Mouse (Mus musculus) midbrain, embryonic 11.5 days (tissue): ENCODE results near the gene Clpx. TPM values are rescaled to one million over a fixed set of nuclear protein-coding genes. Genes with fewer than 3 reads are reported as not detected.
"Not testable (repeated sequence)": the region's sequence is repeated elsewhere in the genome, so short reads cannot be mapped to it uniquely, and the experiment has no call there.

Source experiments
- ATAC-seq: fragments of 200-750 bp; cut with Nextera tagmentation; 2 replicates; pipeline ENCODE4 v1.8.0; 2017; ENCODE audit warnings: moderate TSS enrichment, moderate library complexity; ENCODE audit not compliant: low FRiP score
- DNase-seq: peaks from one replicate; pipeline ENCODE4 v3.0.0; 2015; ENCODE audit warnings: low spot score; ENCODE audit errors: missing footprints
- H3K27ac ChIP-seq: fragments of 300-500 bp; sonication (generic); 2 replicates; pipeline ENCODE4 v1.5.1; 2014; ENCODE audit warnings: low read depth, low read length
- H3K27me3 ChIP-seq: fragments of 300-500 bp; sonication (generic); 2 replicates; pipeline ENCODE4 v1.6.1; 2014; ENCODE audit warnings: mild to moderate bottlenecking, low read length, moderate library complexity, mixed read lengths; ENCODE audit not compliant: control insufficient read depth, insufficient read depth
- H3K36me3 ChIP-seq: fragments of 300-500 bp; sonication (generic); 2 replicates; pipeline ENCODE4 v1.6.1; 2014; ENCODE audit warnings: mild to moderate bottlenecking, low read length, moderate library complexity, mixed read lengths; ENCODE audit not compliant: control insufficient read depth, insufficient read depth
- H3K4me1 ChIP-seq: fragments of 300-500 bp; sonication (generic); 2 replicates; pipeline ENCODE4 v1.6.1; 2014; ENCODE audit warnings: low read length; ENCODE audit not compliant: control insufficient read depth, insufficient read depth
- H3K4me2 ChIP-seq: fragments of 300-500 bp; sonication (generic); 2 replicates; pipeline ENCODE4 v1.6.1; 2014; ENCODE audit warnings: mild to moderate bottlenecking, moderate library complexity
- H3K4me3 ChIP-seq: fragments of 300-500 bp; sonication (generic); 2 replicates; pipeline ENCODE4 v1.5.1; 2014; ENCODE audit warnings: low read depth, low read length
- H3K9ac ChIP-seq: fragments of 300-500 bp; sonication (generic); 2 replicates; pipeline ENCODE4 v1.6.1; 2014; ENCODE audit warnings: low read length
- H3K9me3 ChIP-seq: fragments of 300-500 bp; sonication (generic); 2 replicates; pipeline ENCODE4 v1.6.1; 2016; ENCODE audit warnings: low read length; ENCODE audit not compliant: control insufficient read depth
- WGBS: fragments of 180-500 bp; shearing (Covaris S2); extraction: QIAGEN DNeasy Blood & Tissue Kit; methylation state at CpG from one replicate; pipeline ENCODE4 v1.1.7; 2014; 5-methylcytosine and 5-hydroxymethylcytosine counted together
- polyA plus RNA-seq: library from polyadenylated mRNA; unstranded; fragments of >200 nt; fragmentation: Nextera tagmentation; extraction: Ambion mirVana; gene quantifications from 2 replicates; pipeline ENCODE4 v1.2.1, GENCODE M21; 2014

The Clpx gene
- polyA plus RNA-seq, 1 experiment from 2014 or later, result 45.8 TPM

- H3K4me1 ChIP-seq, result no peaks in the 10 kb centered on the region
- no peak overlapping the region for H3K27ac ChIP-seq
- H3K36me3 ChIP-seq, result no peaks in the 10 kb centered on the region
- WGBS, result 2% methylated on average over 3 of the region's 3 CpGs
- DNase-seq (peak; percentile 89), ATAC-seq (no peak)
- no peaks in the 10 kb centered on the region for H3K27me3 ChIP-seq
- no peak overlapping the region for H3K9ac ChIP-seq
- H3K4me3 ChIP-seq, result no peak overlapping the region
- no peaks in the 10 kb centered on the region for H3K9me3 ChIP-seq
- H3K4me2 ChIP-seq, result no peak overlapping the region
These were observed 10.8 kb upstream of the Clpx start for GRCm38 (mm10) chr9:65283301-65283700.

- not testable (repeated sequence) for DNase-seq, ATAC-seq, H3K27ac ChIP-seq, H3K36me3 ChIP-seq, H3K4me3 ChIP-seq, H3K4me2 ChIP-seq, H3K9me3 ChIP-seq, H3K27me3 ChIP-seq, H3K4me1 ChIP-seq, H3K9ac ChIP-seq
- WGBS, result 88% methylated on average over 5 of the region's 5 CpGs
These were observed 5.8 kb upstream of the Clpx start for GRCm38 (mm10) chr9:65288252-65288651.

GRCm38 (mm10) chr9:65289988-65290387 lies 4.1 kb upstream of the Clpx start:
- no peak overlapping the region for H3K9ac ChIP-seq
- H3K4me2 ChIP-seq, result no peak overlapping the region
- H3K9me3 ChIP-seq, result no peaks in the 10 kb centered on the region
- no peak for ATAC-seq
- peaks cover 2% of the 10 kb centered on the region for H3K4me1 ChIP-seq
- DNase-seq, result no peak
- H3K4me3 ChIP-seq, result no peak overlapping the region
- H3K27me3 ChIP-seq, result no peaks in the 10 kb centered on the region
- no peaks in the 10 kb centered on the region for H3K36me3 ChIP-seq
- no peak overlapping the region for H3K27ac ChIP-seq
- WGBS, result 93% methylated on average over 4 of the region's 4 CpGs

DNA sequence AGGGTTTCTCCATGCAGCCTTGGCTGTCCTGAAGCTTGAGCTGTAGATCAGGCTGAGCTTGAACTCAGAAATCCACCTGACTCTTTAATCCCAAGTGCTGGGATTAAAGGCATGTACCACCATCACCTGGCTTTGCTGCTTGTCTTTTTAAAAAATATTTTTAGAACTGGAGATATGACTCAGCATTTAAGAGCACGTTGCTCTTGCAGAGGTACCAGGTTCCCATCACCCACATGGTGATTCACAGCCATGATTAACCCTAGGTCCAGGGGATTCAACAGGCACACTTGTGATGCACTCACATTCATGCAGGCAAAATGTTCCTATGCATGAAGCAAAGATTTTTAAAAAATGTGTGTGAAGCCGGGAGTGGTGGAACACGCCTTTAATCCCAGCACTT lies 1.6 kb upstream of the Clpx start:
- H3K27me3 ChIP-seq, result no peaks in the 10 kb centered on the region
- 91% methylated on average over 3 of the region's 3 CpGs for WGBS
- no peak overlapping the region for H3K4me2 ChIP-seq
- no peak overlapping the region for H3K9ac ChIP-seq
- no peaks in the 10 kb centered on the region for H3K36me3 ChIP-seq
- H3K27ac ChIP-seq, result no peak overlapping the region
- H3K4me3 ChIP-seq, result no peak overlapping the region
- DNase-seq (no peak), ATAC-seq (no peak)
- no peaks in the 10 kb centered on the region for H3K9me3 ChIP-seq
- peaks cover 8% of the 10 kb centered on the region for H3K4me1 ChIP-seq

DNA sequence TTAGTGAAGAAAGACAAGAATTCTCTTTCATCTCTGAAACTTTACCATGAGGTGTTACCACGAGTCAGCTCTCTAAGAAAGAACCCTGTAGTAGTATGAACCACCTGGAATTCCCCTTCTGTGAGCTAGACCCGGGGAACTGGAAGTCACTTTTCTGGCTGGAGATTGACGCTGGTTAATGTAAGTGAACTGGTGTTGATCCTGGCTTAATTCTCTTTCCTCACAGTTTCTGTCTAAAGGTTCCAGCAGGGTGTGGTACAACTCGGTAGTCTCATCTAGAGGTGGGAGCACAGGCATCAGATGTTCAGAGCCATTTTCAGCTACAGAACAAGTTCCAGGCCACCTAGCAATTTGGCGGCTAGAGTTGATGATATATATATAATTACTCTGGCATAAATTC lies 941 bp upstream of the Clpx start:
- Histone ChIP-seq H3K4me3 (peak overlapping the region; percentile 96), H3K36me3 (no peaks in the 10 kb centered on the region), H3K9me3 (no peaks in the 10 kb centered on the region), H3K27ac (no peak overlapping the region), H3K4me2 (peak overlapping the region; percentile 92), H3K9ac (peak overlapping the region; percentile 62), H3K27me3 (no peaks in the 10 kb centered on the region), H3K4me1 (peaks cover 8% of the 10 kb centered on the region)
- DNase-seq, result peak; percentile 87
- WGBS, result 47% methylated on average over 5 of the region's 5 CpGs
- no peak for ATAC-seq

- H3K27me3 ChIP-seq, result no peaks in the 10 kb centered on the region
- H3K9ac ChIP-seq, result peak overlapping the region; percentile 62
- 2% methylated on average over 9 of the region's 9 CpGs for WGBS
- peak overlapping the region; percentile 92 for H3K4me2 ChIP-seq
- peak overlapping the region; percentile 6; the same call in 1 of the 2 replicates for H3K27ac ChIP-seq
- no peaks in the 10 kb centered on the region for H3K9me3 ChIP-seq
- peak overlapping the region; percentile 96 for H3K4me3 ChIP-seq
- H3K36me3 ChIP-seq, result no peaks in the 10 kb centered on the region
- peaks cover 8% of the 10 kb centered on the region for H3K4me1 ChIP-seq
- ATAC-seq, result peak; percentile 16; the same call in 1 of the 2 replicates
- DNase-seq, result no peak
These were observed 484 bp upstream of the Clpx start for GRCm38 (mm10) chr9:65293580-65293972.

- H3K27ac ChIP-seq, result no peak overlapping the region
- 5% methylated on average over 28 of the region's 28 CpGs for WGBS
- peak overlapping the region; percentile 96 for H3K4me3 ChIP-seq
- DNase-seq, result no peak
- H3K36me3 ChIP-seq, result no peaks in the 10 kb centered on the region; the same call in 1 of the 2 replicates
- no peaks in the 10 kb centered on the region for H3K9me3 ChIP-seq
- ATAC-seq, result no peak
- H3K9ac ChIP-seq, result peak overlapping the region; percentile 88
- H3K27me3 ChIP-seq, result no peaks in the 10 kb centered on the region
- H3K4me1 ChIP-seq, result peaks cover 8% of the 10 kb centered on the region
- H3K4me2 ChIP-seq, result peak overlapping the region; percentile 92
These were observed 787 bp downstream of the Clpx start for GRCm38 (mm10) chr9:65294716-65295378.

DNA sequence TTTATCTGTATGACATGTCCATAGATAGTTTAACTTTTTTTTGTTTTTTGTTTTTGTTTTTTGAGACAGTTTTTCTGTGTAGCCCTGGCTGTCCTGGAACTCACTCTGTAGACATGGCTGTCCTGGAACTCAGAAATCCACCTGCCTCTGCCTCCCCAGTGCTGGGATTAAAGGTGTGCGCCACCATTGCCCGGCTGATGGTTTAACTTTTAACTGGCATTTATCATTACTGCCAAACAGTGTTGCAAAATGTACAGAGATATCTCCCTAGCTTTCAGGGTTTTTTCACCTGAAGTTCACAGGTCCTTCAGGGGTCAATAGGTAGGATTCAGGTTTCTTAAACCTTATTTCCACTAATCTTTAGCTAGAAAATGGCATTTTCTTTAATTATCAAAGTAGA lies 3.0 kb downstream of the Clpx start:
- Histone ChIP-seq H3K4me1 (peaks cover 8% of the 10 kb centered on the region), H3K4me3 (no peak overlapping the region), H3K9ac (no peak overlapping the region), H3K27me3 (no peaks in the 10 kb centered on the region), H3K27ac (no peak overlapping the region), H3K9me3 (no peaks in the 10 kb centered on the region), H3K4me2 (no peak overlapping the region), H3K36me3 (no peaks in the 10 kb centered on the region; the same call in 1 of the 2 replicates)
- DNase-seq (no peak), ATAC-seq (no peak)
- WGBS, result 92% methylated on average over 2 of the region's 2 CpGs

DNA sequence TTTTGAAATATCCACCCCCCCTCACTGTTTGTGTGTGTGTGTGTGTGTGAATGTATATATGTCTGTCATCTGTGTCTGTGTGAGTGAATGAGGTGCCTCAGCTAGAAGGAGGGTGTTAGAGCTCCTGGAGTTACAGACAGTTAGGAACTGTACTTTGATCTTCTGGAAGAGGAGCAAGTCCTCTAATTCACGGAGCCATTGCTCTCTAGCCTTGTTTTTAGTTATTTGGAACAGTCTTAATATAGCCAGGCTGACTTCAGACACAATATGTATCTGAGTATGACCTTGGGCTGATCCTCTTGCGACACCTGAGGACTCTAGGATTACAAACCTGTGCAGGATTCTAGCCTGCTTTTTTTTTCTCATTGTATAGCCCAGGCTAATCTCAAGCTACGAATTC lies 4.7 kb downstream of the Clpx start:
- H3K4me1 ChIP-seq, result peaks cover 8% of the 10 kb centered on the region
- H3K27ac ChIP-seq, result no peak overlapping the region
- ATAC-seq (no peak), DNase-seq (no peak)
- H3K9me3 ChIP-seq, result no peaks in the 10 kb centered on the region
- H3K27me3 ChIP-seq, result no peaks in the 10 kb centered on the region
- H3K4me3 ChIP-seq, result no peak overlapping the region
- no peak overlapping the region for H3K9ac ChIP-seq
- no peak overlapping the region for H3K4me2 ChIP-seq
- WGBS, result 86% methylated on average over 3 of the region's 3 CpGs
- peaks cover 2% of the 10 kb centered on the region for H3K36me3 ChIP-seq
